Comparison of ENCODE assay signal across 7 mouse cellular contexts in genomic region chr4:33188781-33189734, GRCm38 (mm10). TPM values are rescaled to one million over a fixed set of nuclear protein-coding genes. Genes with fewer than 3 reads are reported as not detected.
DNase-seq lines count a peak whose midpoint lies in the region; ATAC-seq and TF ChIP-seq lines count a peak whose summit lies in the region.

No protein-coding gene starts in this region.

- H3K27me3 ChIP-seq in erythroblast, embryonic 14.5 days (ENCODE audit: control insufficient read depth), result peaks cover 44% of the 10 kb centered on the region
- H3K27me3 ChIP-seq in heart, embryonic 10.5 days (ENCODE audit: insufficient read depth, poor library complexity, severe bottlenecking), result peaks cover 14% of the 10 kb centered on the region; the same call in 1 of the 2 replicates
- no peaks in the 10 kb centered on the region; the same call in 1 of the 2 replicates for H3K27me3 ChIP-seq in kidney, embryonic 14.5 days (ENCODE audit: control insufficient read depth, insufficient read depth, low read length)
- no peaks in the 10 kb centered on the region for H3K27me3 ChIP-seq in limb, embryonic 14.5 days (ENCODE audit: control insufficient read depth, insufficient read depth, low read length)
- no peaks in the 10 kb centered on the region; the same call in 1 of the 2 replicates for H3K27me3 ChIP-seq in midbrain, embryonic 16.5 days (ENCODE audit: control insufficient read depth, insufficient read depth, low read depth, low read length)

- peak overlapping the region; percentile 73 for H3K4me3 ChIP-seq in bone marrow macrophage, adult 2 months (ENCODE audit: insufficient read depth, low read length)
- H3K4me3 ChIP-seq in erythroblast, embryonic 14.5 days (replicated peaks), result peak overlapping the region; percentile 49
- peak overlapping the region; percentile 75 for H3K4me3 ChIP-seq in heart, embryonic 10.5 days
- H3K4me3 ChIP-seq in kidney, embryonic 14.5 days (ENCODE audit: low read length), result peak overlapping the region; percentile 62
- H3K4me3 ChIP-seq in limb, embryonic 14.5 days (replicated peaks; ENCODE audit: low read length), result peak overlapping the region; percentile 61
- peak overlapping the region; percentile 78 for H3K4me3 ChIP-seq in midbrain, embryonic 16.5 days (ENCODE audit: low read depth, low read length)

- peak overlapping the region; percentile 76 for H3K9ac ChIP-seq in kidney, embryonic 14.5 days (ENCODE audit: low read depth, low read length)
- peak overlapping the region; percentile 72 for H3K9ac ChIP-seq in limb, embryonic 14.5 days (ENCODE audit: low read depth, low read length, severe bottlenecking)
- peak overlapping the region; percentile 87 for H3K9ac ChIP-seq in midbrain, embryonic 16.5 days (ENCODE audit: low read depth, low read length)

- no peak overlapping the region for H3K27ac ChIP-seq in bone marrow macrophage, adult 2 months (ENCODE audit: insufficient read depth, low read depth, low read length)
- peak overlapping the region; percentile 86 for H3K27ac ChIP-seq in heart, embryonic 10.5 days
- H3K27ac ChIP-seq in kidney, embryonic 14.5 days (ENCODE audit: low read depth, low read length), result peak overlapping the region; percentile 56; the same call in 1 of the 2 replicates
- peak overlapping the region; percentile 81 for H3K27ac ChIP-seq in limb, embryonic 14.5 days (replicated peaks; ENCODE audit: low read depth, low read length)
- H3K27ac ChIP-seq in midbrain, embryonic 16.5 days (ENCODE audit: low read length), result peak overlapping the region; percentile 95

- H3K4me2 ChIP-seq in kidney, embryonic 14.5 days (replicated peaks; ENCODE audit: low read depth, low read length), result peak overlapping the region; percentile 68
- H3K4me2 ChIP-seq in limb, embryonic 14.5 days (replicated peaks; ENCODE audit: low read depth, low read length, severe bottlenecking), result peak overlapping the region; percentile 88
- peak overlapping the region; percentile 91 for H3K4me2 ChIP-seq in midbrain, embryonic 16.5 days (ENCODE audit: low read length)

- ATAC-seq in kidney, embryonic 14.5 days (ENCODE audit: low FRiP score, low TSS enrichment), result peak; percentile 92
- peak; percentile 90 for ATAC-seq in limb, embryonic 14.5 days (ENCODE audit: low FRiP score, low read depth)
- ATAC-seq in midbrain, embryonic 16.5 days, result peak; percentile 96

- no peaks in the 10 kb centered on the region; the same call in 1 of the 2 replicates for H3K9me3 ChIP-seq in erythroblast, embryonic 14.5 days (ENCODE audit: control insufficient read depth, low read length)
- H3K9me3 ChIP-seq in heart, embryonic 10.5 days, result no peaks in the 10 kb centered on the region
- H3K9me3 ChIP-seq in kidney, embryonic 14.5 days (ENCODE audit: control insufficient read depth, low read length), result no peaks in the 10 kb centered on the region
- no peaks in the 10 kb centered on the region for H3K9me3 ChIP-seq in limb, embryonic 14.5 days (ENCODE audit: control insufficient read depth, low read length)
- H3K9me3 ChIP-seq in midbrain, embryonic 16.5 days (replicated peaks; ENCODE audit: control insufficient read depth, low read length, poor library complexity, severe bottlenecking), result no peaks in the 10 kb centered on the region

- no peaks in the 10 kb centered on the region for H3K36me3 ChIP-seq in erythroblast, embryonic 14.5 days (ENCODE audit: control insufficient read depth)
- no peaks in the 10 kb centered on the region for H3K36me3 ChIP-seq in heart, embryonic 10.5 days
- H3K36me3 ChIP-seq in kidney, embryonic 14.5 days (ENCODE audit: control insufficient read depth, insufficient read depth, low read length), result no peaks in the 10 kb centered on the region
- no peaks in the 10 kb centered on the region for H3K36me3 ChIP-seq in limb, embryonic 14.5 days (ENCODE audit: control insufficient read depth, insufficient read depth, low read length)
- H3K36me3 ChIP-seq in midbrain, embryonic 16.5 days (ENCODE audit: control insufficient read depth, insufficient read depth, low read length), result peaks cover 7% of the 10 kb centered on the region; the same call in 1 of the 2 replicates

- H3K4me1 ChIP-seq in bone marrow macrophage, adult 2 months (ENCODE audit: control insufficient read depth, insufficient read depth, low read length), result peaks cover 2% of the 10 kb centered on the region; the same call in 1 of the 2 replicates
- peaks cover 5% of the 10 kb centered on the region for H3K4me1 ChIP-seq in erythroblast, embryonic 14.5 days (ENCODE audit: control insufficient read depth)
- H3K4me1 ChIP-seq in heart, embryonic 10.5 days, result 0 out of 2 replicates have a peak, but pooled peaks cover 3% of the 10 kb centered on the region
- H3K4me1 ChIP-seq in kidney, embryonic 14.5 days (ENCODE audit: control insufficient read depth, insufficient read depth, low read length), result no peaks in the 10 kb centered on the region
- 0 out of 2 replicates have a peak, but pooled peaks cover 3% of the 10 kb centered on the region for H3K4me1 ChIP-seq in limb, embryonic 14.5 days (ENCODE audit: control insufficient read depth, insufficient read depth, low read length)
- peaks cover 7% of the 10 kb centered on the region; the same call in 1 of the 2 replicates for H3K4me1 ChIP-seq in midbrain, embryonic 16.5 days (ENCODE audit: control insufficient read depth, insufficient read depth, low read length)

- 1% methylated on average over 123 of the region's 123 CpGs for WGBS in heart, embryonic 10.5 days
- WGBS in kidney, embryonic 14.5 days, result under 1% methylated on average over 120 of the region's 123 CpGs
- under 1% methylated on average over 69 of the region's 123 CpGs for WGBS in limb, embryonic 14.5 days
- WGBS in midbrain, embryonic 16.5 days, result under 1% methylated on average over 90 of the region's 123 CpGs

- no peak for TF ChIP-seq POLR2A in bone marrow macrophage, adult 2 months (IDR thresholded peaks at IDR 0.05; ENCODE audit: borderline replicate concordance, low read depth, low read length)
- TF ChIP-seq POLR2A in limb, embryonic 14.5 days (IDR thresholded peaks at IDR 0.05; ENCODE audit: borderline replicate concordance, extremely low read depth, insufficient read depth, insufficient read length), result 0 out of 2 replicates have a peak, but pooled peaks have one; percentile 26

- peak; percentile 89 for DNase-seq in heart, embryonic 10.5 days (ENCODE audit: low spot score)
- peak; percentile 74 for DNase-seq in limb, embryonic 14.5 days (ENCODE audit: low spot score)
- peak; percentile 36 to 37 for DNase-seq in spleen, postnatal 14 days (ENCODE audit: low spot score in 2 of 2)

- no peak for TF ChIP-seq CTCF in bone marrow macrophage, adult 2 months (IDR thresholded peaks at IDR 0.05; ENCODE audit: low read depth, low read length)

RNA-seq across cellular contexts. Expression of gene Pm20d2, which starts 0.5 kb away (rescaled TPM):
- polyA plus RNA-seq in bone marrow macrophage, adult 2 months (2012; ENCODE audit: insufficient read depth, insufficient read length, missing spikeins), result not detected in 2 replicates
- not detected in 2 replicates for polyA plus RNA-seq in erythroblast, embryonic 14.5 days (2012)
- polyA plus RNA-seq in heart, embryonic 10.5 days (2016; fragmentation: Nextera tagmentation; extraction: Ambion mirVana), result 1.5 and 1.6 TPM in 2 replicates
- 0.70 and 1.1 TPM in 2 replicates for polyA plus RNA-seq in kidney, embryonic 14.5 days (2014; fragmentation: Nextera tagmentation; extraction: Ambion mirVana)
- 2.3 and 3.3 TPM in 2 replicates for polyA plus RNA-seq in limb, embryonic 14.5 days (2012; rRNA removed)
- polyA plus RNA-seq in limb, embryonic 14.5 days (2014; fragmentation: Nextera tagmentation; extraction: Ambion mirVana), result 1.6 and 2.5 TPM in 2 replicates
- polyA plus RNA-seq in midbrain, embryonic 16.5 days (2015; fragmentation: Nextera tagmentation; extraction: Ambion mirVana), result 1.9 and 2.0 TPM in 2 replicates

RNA-seq across cellular contexts. Expression of gene Srsf12, which starts 19.7 kb away (rescaled TPM):
- not detected in 2 replicates for polyA plus RNA-seq in bone marrow macrophage, adult 2 months (2012; ENCODE audit: insufficient read depth, insufficient read length, missing spikeins)
- polyA plus RNA-seq in erythroblast, embryonic 14.5 days (2012), result not detected in 2 replicates
- 1.5 and 1.9 TPM in 2 replicates for polyA plus RNA-seq in heart, embryonic 10.5 days (2016; fragmentation: Nextera tagmentation; extraction: Ambion mirVana)
- polyA plus RNA-seq in kidney, embryonic 14.5 days (2014; fragmentation: Nextera tagmentation; extraction: Ambion mirVana), result 4.1 and 5.1 TPM in 2 replicates
- 10.9 and 13.3 TPM in 2 replicates for polyA plus RNA-seq in limb, embryonic 14.5 days (2012; rRNA removed)
- polyA plus RNA-seq in limb, embryonic 14.5 days (2014; fragmentation: Nextera tagmentation; extraction: Ambion mirVana), result 13.3 and 20.3 TPM in 2 replicates
- 73.3 and 82.4 TPM in 2 replicates for polyA plus RNA-seq in midbrain, embryonic 16.5 days (2015; fragmentation: Nextera tagmentation; extraction: Ambion mirVana)

RNA-seq across cellular contexts. Expression of gene Gabrr1, which starts 56.7 kb away (rescaled TPM):
- polyA plus RNA-seq in bone marrow macrophage, adult 2 months (2012; ENCODE audit: insufficient read depth, insufficient read length, missing spikeins), result not detected in 2 replicates
- 0.01 TPM in 1 of 2 replicates, not detected in the other for polyA plus RNA-seq in erythroblast, embryonic 14.5 days (2012)
- 0.08 and 0.10 TPM in 2 replicates for polyA plus RNA-seq in heart, embryonic 10.5 days (2016; fragmentation: Nextera tagmentation; extraction: Ambion mirVana)
- not detected in 2 replicates for polyA plus RNA-seq in kidney, embryonic 14.5 days (2014; fragmentation: Nextera tagmentation; extraction: Ambion mirVana)
- polyA plus RNA-seq in limb, embryonic 14.5 days (2012; rRNA removed), result 0.04 TPM in 1 of 2 replicates, not detected in the other
- not detected in 2 replicates for polyA plus RNA-seq in limb, embryonic 14.5 days (2014; fragmentation: Nextera tagmentation; extraction: Ambion mirVana)
- polyA plus RNA-seq in midbrain, embryonic 16.5 days (2015; fragmentation: Nextera tagmentation; extraction: Ambion mirVana), result 0.67 and 0.82 TPM in 2 replicates

Comparison
In these comparisons a context has a peak if more than half of its experiments do, and no peak if none do; other contexts are left out.
1. DNase-seq: peak in every context shown above with its lines; median percentile 89 in heart, embryonic 10.5 days; 74 in limb, embryonic 14.5 days; 36 in spleen, postnatal 14 days.